Mouse (Mus musculus): ENCODE measurements at regions not wholly inside any gene's neighbourhood (a gene's known extent, or its start where the extent isn't known, plus 50 kb on each side); places are given as distances from the start of the nearest gene placed in this dataset.
A peak's percentile ranks its signal among the peaks of the same experiment; 100 is the strongest.

- TF ChIP-seq POLR2A (IDR thresholded peaks at IDR 0.05; ENCODE audit: extremely low read depth, insufficient read depth, low read length): no peak
- TF ChIP-seq CTCF (IDR thresholded peaks at IDR 0.05; ENCODE audit: extremely low read depth, insufficient read depth, low read length): peak; percentile 95
Observed at GRCm38 (mm10) chr1:112388807-112389206, 524.1 kb upstream of the Dsel start.
